Mouse (Mus musculus) myocyte (in vitro differentiated cells): ENCODE data around the gene Cpne1.

Source experiments
- CEBPB ChIP-seq: IDR thresholded peaks from 2 replicates; pipeline ENCODE4 v1.6.1; 2011; ENCODE audit warnings: mild to moderate bottlenecking, moderate library complexity; ENCODE audit not compliant: poor library complexity, insufficient read depth, severe bottlenecking
- E2F4 ChIP-seq: IDR thresholded peaks from one replicate; pipeline ENCODE4 v1.6.1; 2011; ENCODE audit warnings: mild to moderate bottlenecking, control low read depth, moderate library complexity; ENCODE audit not compliant: insufficient read depth
- MAX ChIP-seq: IDR thresholded peaks from one replicate; pipeline ENCODE4 v1.6.1; 2011; ENCODE audit warnings: low read depth, mild to moderate bottlenecking, control low read depth
- MYOD1 ChIP-seq, 3 experiments: IDR thresholded peaks; one replicate each; pipeline ENCODE4 v1.6.1; 2011; ENCODE audit warnings: control low read depth in 2 of 3, low read depth in 2 of 3, mild to moderate bottlenecking in 2 of 3, moderate library complexity in 1 of 3; ENCODE audit not compliant: insufficient read length in 2 of 3, control insufficient read depth in 1 of 3
- MYOG ChIP-seq, 3 experiments: IDR thresholded peaks; one replicate each; pipeline ENCODE4 v1.6.1; 2011; ENCODE audit warnings: control low read depth in 2 of 3, low read depth in 2 of 3, mild to moderate bottlenecking in 2 of 3; ENCODE audit not compliant: insufficient read length in 2 of 3, control insufficient read depth in 1 of 3, insufficient read depth in 1 of 3
- POLR2A ChIP-seq: IDR thresholded peaks from one replicate; pipeline ENCODE4 v1.6.1; 2011; ENCODE audit warnings: low read depth, mild to moderate bottlenecking, control low read depth, moderate library complexity; ENCODE audit not compliant: insufficient read length
- POLR2AphosphoS2 ChIP-seq: IDR thresholded peaks from one replicate; pipeline ENCODE4 v1.6.1; 2011; ENCODE audit warnings: low read depth, control low read depth; ENCODE audit not compliant: insufficient read length
- REST ChIP-seq: IDR thresholded peaks from one replicate; pipeline ENCODE4 v1.6.1; 2011; ENCODE audit warnings: mild to moderate bottlenecking, control low read depth, moderate library complexity; ENCODE audit not compliant: insufficient read depth, insufficient read length
- SRF ChIP-seq: IDR thresholded peaks from one replicate; pipeline ENCODE4 v1.6.1; 2011; ENCODE audit warnings: low read depth; ENCODE audit not compliant: control insufficient read depth, insufficient read length
- TCF12 ChIP-seq: IDR thresholded peaks from one replicate; pipeline ENCODE4 v1.6.1; 2011; ENCODE audit warnings: mild to moderate bottlenecking, control low read depth; ENCODE audit not compliant: poor library complexity, insufficient read depth, severe bottlenecking
- TCF3 ChIP-seq: IDR thresholded peaks from one replicate; pipeline ENCODE4 v1.6.1; 2011; ENCODE audit warnings: low read depth, control low read depth; ENCODE audit not compliant: insufficient read length
- USF1 ChIP-seq: IDR thresholded peaks from one replicate; pipeline ENCODE4 v1.6.1; 2011; ENCODE audit warnings: low read depth, mild to moderate bottlenecking, control low read depth, moderate library complexity

- no peak for TF ChIP-seq POLR2A
- no peak for TF ChIP-seq TCF12
- TF ChIP-seq MAX = no peak
- TF ChIP-seq USF1 = no peak
- no peak for TF ChIP-seq REST
- no peak for TF ChIP-seq MYOG (IDR thresholded peaks at IDR 0.05; ENCODE audit: control insufficient read depth in 1 of 3, insufficient read depth in 1 of 3, insufficient read length in 2 of 3, low read depth in 2 of 3)
- no peak for TF ChIP-seq SRF
- no peak for TF ChIP-seq CEBPB
- TF ChIP-seq MYOD1 (IDR thresholded peaks at IDR 0.05; ENCODE audit: control insufficient read depth in 1 of 3, insufficient read length in 2 of 3, low read depth in 2 of 3) = no peak
- TF ChIP-seq POLR2AphosphoS2 = no peak
- no peak for TF ChIP-seq TCF3
- no peak for TF ChIP-seq E2F4
Measured at GRCm38 (mm10) chr2:156047929-156048328, 63.8 kb downstream of the Cpne1 start.
